Mouse (Mus musculus) heart, adult 2 months (tissue): ENCODE data around the gene Zfp651.

Experiments used
- CTCF ChIP-seq: fragments of 200-600 bp; IDR thresholded peaks from 2 replicates; pipeline ENCODE4 v1.8.1; 2022; ENCODE audit warnings: antibody characterized with exemption, mild to moderate bottlenecking, moderate library complexity
- EP300 ChIP-seq: fragments of 200-500 bp; IDR thresholded peaks from 2 replicates; pipeline ENCODE4 v1.6.1; 2011; ENCODE audit warnings: low read depth, low read length, control low read depth; ENCODE audit not compliant: insufficient read depth
- POLR2A ChIP-seq: fragments of 200-500 bp; IDR thresholded peaks from 2 replicates; pipeline ENCODE4 v1.6.1; 2011; ENCODE audit warnings: mild to moderate bottlenecking, low read depth, low read length, control low read depth; ENCODE audit not compliant: insufficient read depth

- TF ChIP-seq POLR2A (no peak), CTCF (no peak), EP300 (no peak)
Measured at GRCm38 (mm10) chr9:121762248-121762647, 3.1 kb downstream of the Zfp651 start.
